Mouse (Mus musculus): ENCODE data around the gene Wdr90. TPM values are rescaled to one million over a fixed set of nuclear protein-coding genes. Genes with fewer than 3 reads are reported as not detected.

Gene Wdr90
- polyA plus RNA-seq, 1 experiment from 2014 or later = 38.2 TPM

GRCm38 (mm10) chr17:25883268-25883667 is 22.0 kb upstream of the Wdr90 start:
- H3K9me3 ChIP-seq = no peaks in the 10 kb centered on the region
- WGBS = 88% methylated on average over 8 of the region's 8 CpGs
- H3K4me1 ChIP-seq = peaks cover 28% of the 10 kb centered on the region
- no peaks in the 10 kb centered on the region for H3K27me3 ChIP-seq
- H3K4me3 ChIP-seq (replicated peaks) = no peak overlapping the region
- ATAC-seq (ENCODE audit: low FRiP score) = no peak
- H3K9ac ChIP-seq = no peak overlapping the region
- H3K4me2 ChIP-seq = no peak overlapping the region
- H3K27ac ChIP-seq = no peak overlapping the region
- peaks cover 52% of the 10 kb centered on the region for H3K36me3 ChIP-seq (replicated peaks)

DNA sequence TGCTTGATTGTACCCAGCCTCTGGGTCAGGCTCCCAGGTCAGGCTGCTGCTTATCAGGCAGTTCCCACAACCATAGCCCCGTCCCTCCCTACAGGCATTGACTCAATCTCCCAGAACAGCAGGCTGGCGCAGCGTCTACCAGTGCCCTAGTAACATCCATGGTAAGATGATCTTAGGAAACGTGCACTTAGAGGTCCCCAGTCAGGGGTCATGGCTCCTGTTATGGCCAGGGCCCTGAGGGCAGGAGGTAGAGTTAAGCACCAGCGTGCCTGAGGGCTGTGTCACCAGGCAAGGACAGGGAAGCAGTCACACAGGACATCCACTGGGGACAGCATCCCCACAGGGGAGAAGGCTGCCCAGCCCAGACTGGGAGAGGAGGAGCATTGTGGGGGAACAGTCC is 21.0 kb upstream of the Wdr90 start:
- H3K4me1 ChIP-seq = peaks cover 28% of the 10 kb centered on the region
- peaks cover 52% of the 10 kb centered on the region for H3K36me3 ChIP-seq (replicated peaks)
- no peak overlapping the region for H3K4me2 ChIP-seq
- H3K4me3 ChIP-seq (replicated peaks) = no peak overlapping the region
- no peaks in the 10 kb centered on the region for H3K9me3 ChIP-seq
- H3K27ac ChIP-seq = no peak overlapping the region
- H3K9ac ChIP-seq = no peak overlapping the region; the same call in 1 of the 2 replicates
- no peak for ATAC-seq (ENCODE audit: low FRiP score)
- WGBS = 40% methylated on average over 5 of the region's 5 CpGs
- H3K27me3 ChIP-seq = no peaks in the 10 kb centered on the region

GRCm38 (mm10) chr17:25881691-25882090 is 20.4 kb upstream of the Wdr90 start:
- Histone ChIP-seq H3K36me3 (replicated peaks) (peaks cover 52% of the 10 kb centered on the region), H3K9ac (peak overlapping the region; percentile 12), H3K27ac (peak overlapping the region; percentile 64), H3K27me3 (no peaks in the 10 kb centered on the region), H3K9me3 (no peaks in the 10 kb centered on the region), H3K4me1 (peaks cover 33% of the 10 kb centered on the region), H3K4me3 (replicated peaks) (no peak overlapping the region), H3K4me2 (no peak overlapping the region)
- 29% methylated on average over 4 of the region's 4 CpGs for WGBS
- no peak for ATAC-seq (ENCODE audit: low FRiP score)

DNA sequence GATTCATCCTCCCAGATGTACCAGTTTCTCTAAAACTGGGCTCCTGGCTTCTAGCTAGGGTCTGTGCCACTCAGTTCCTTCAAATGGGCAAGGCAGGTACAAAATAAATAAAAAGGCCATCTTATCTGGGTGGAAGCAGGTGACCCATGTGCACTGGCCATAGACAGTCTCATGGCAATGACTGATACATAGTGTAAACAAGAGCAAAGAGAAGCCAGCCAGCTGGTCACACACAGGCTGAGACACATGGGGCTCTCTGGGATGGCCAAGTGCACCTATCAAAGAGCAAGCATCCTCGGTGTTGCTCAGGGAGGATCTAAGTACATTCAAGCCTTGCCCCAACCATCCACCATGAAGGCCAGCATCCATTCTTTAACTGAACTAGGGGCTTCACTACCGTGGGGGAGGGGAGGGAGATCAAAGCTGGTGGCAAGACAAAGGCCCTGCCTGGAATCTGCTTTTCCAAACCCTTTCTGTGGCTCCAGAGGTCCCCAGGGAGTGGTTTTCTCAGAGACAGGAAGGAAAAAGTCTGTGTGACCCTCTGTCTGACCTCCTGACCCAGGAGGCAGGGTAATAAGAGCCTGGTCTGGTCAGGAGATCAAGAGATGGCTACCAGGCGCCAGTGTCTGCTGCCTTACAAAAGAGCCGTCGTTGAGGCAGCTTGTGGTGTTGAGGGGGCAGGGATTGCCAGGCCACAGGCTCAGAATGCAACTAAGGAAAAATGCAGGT is 19.8 kb upstream of the Wdr90 start:
- 5% methylated on average over 5 of the region's 5 CpGs for WGBS
- no peak for ATAC-seq (ENCODE audit: low FRiP score)
- Histone ChIP-seq H3K4me2 (no peak overlapping the region), H3K36me3 (replicated peaks) (peaks cover 52% of the 10 kb centered on the region), H3K4me1 (peaks cover 39% of the 10 kb centered on the region), H3K9me3 (no peaks in the 10 kb centered on the region), H3K9ac (peak overlapping the region; percentile 12; the same call in 1 of the 2 replicates), H3K4me3 (replicated peaks) (no peak overlapping the region), H3K27ac (peak overlapping the region; percentile 64), H3K27me3 (no peaks in the 10 kb centered on the region)

- H3K27ac ChIP-seq = peak within 1 kb of the TSS; percentile 64
- no peaks in the 10 kb centered on the region for H3K9me3 ChIP-seq
- 30% methylated on average over 5 of the region's 5 CpGs for WGBS
- peak within 1 kb of the TSS; percentile 12 for H3K9ac ChIP-seq
- H3K4me3 ChIP-seq (replicated peaks) = no peak within 1 kb of the TSS
- ATAC-seq (ENCODE audit: low FRiP score) = no peak
- H3K27me3 ChIP-seq = no peaks in the 10 kb centered on the region
- H3K4me2 ChIP-seq = no peak within 1 kb of the TSS
- H3K36me3 ChIP-seq (replicated peaks) = peaks cover 52% of the 10 kb centered on the region
- H3K4me1 ChIP-seq = peaks cover 43% of the 10 kb centered on the region
Observed at GRCm38 (mm10) chr17:25880196-25880910, 19.1 kb upstream of the Wdr90 start, which contains the start of gene Wfikkn1. Gene Wfikkn1, minus strand, starts transcription at chr17:25880858.

DNA sequence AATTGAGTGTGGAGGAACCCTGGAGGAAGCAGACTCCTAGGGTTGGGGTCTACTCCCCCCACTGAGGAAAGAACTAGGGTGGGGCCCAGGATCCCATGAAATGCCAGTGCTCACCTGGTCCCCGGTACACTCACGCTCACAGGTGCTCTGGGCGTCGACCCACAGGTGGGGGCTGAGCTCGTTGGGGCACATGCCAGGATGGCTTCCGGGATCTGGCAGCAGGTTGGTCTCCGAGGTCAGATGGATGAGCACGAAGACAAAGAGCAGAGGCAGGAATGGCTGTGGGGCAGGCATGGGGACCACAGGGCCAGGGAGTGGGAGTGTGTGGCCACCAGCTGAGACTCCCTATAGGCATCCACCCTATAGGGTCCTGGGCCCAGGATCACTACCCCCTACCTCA is 18.4 kb upstream of the Wdr90 start:
- peaks cover 51% of the 10 kb centered on the region for H3K36me3 ChIP-seq (replicated peaks)
- no peaks in the 10 kb centered on the region for H3K9me3 ChIP-seq
- no peaks in the 10 kb centered on the region for H3K27me3 ChIP-seq
- WGBS = 79% methylated on average over 8 of the region's 8 CpGs
- H3K9ac ChIP-seq = no peak overlapping the region
- H3K4me3 ChIP-seq (replicated peaks) = no peak overlapping the region
- no peak overlapping the region for H3K27ac ChIP-seq
- no peak for ATAC-seq (ENCODE audit: low FRiP score)
- no peak overlapping the region for H3K4me2 ChIP-seq
- H3K4me1 ChIP-seq = peaks cover 43% of the 10 kb centered on the region

- Histone ChIP-seq H3K4me1 (peaks cover 46% of the 10 kb centered on the region), H3K9ac (no peak overlapping the region), H3K36me3 (replicated peaks) (peaks cover 46% of the 10 kb centered on the region), H3K27ac (no peak overlapping the region), H3K4me2 (no peak overlapping the region), H3K27me3 (no peaks in the 10 kb centered on the region), H3K9me3 (no peaks in the 10 kb centered on the region), H3K4me3 (replicated peaks) (no peak overlapping the region)
- WGBS = 45% methylated on average over 4 of the region's 4 CpGs
- no peak for ATAC-seq (ENCODE audit: low FRiP score)
Observed at GRCm38 (mm10) chr17:25879261-25879660, 18.0 kb upstream of the Wdr90 start.

- WGBS = 87% methylated on average over 19 of the region's 19 CpGs
- peaks cover 40% of the 10 kb centered on the region for H3K36me3 ChIP-seq (replicated peaks)
- H3K27me3 ChIP-seq = no peaks in the 10 kb centered on the region
- no peak overlapping the region for H3K4me3 ChIP-seq (replicated peaks)
- ATAC-seq (ENCODE audit: low FRiP score) = no peak
- H3K9me3 ChIP-seq = no peaks in the 10 kb centered on the region
- H3K4me2 ChIP-seq = no peak overlapping the region
- peaks cover 51% of the 10 kb centered on the region for H3K4me1 ChIP-seq
- H3K9ac ChIP-seq = no peak overlapping the region
- no peak overlapping the region for H3K27ac ChIP-seq
Observed at GRCm38 (mm10) chr17:25878611-25879180, 17.4 kb upstream of the Wdr90 start.

DNA sequence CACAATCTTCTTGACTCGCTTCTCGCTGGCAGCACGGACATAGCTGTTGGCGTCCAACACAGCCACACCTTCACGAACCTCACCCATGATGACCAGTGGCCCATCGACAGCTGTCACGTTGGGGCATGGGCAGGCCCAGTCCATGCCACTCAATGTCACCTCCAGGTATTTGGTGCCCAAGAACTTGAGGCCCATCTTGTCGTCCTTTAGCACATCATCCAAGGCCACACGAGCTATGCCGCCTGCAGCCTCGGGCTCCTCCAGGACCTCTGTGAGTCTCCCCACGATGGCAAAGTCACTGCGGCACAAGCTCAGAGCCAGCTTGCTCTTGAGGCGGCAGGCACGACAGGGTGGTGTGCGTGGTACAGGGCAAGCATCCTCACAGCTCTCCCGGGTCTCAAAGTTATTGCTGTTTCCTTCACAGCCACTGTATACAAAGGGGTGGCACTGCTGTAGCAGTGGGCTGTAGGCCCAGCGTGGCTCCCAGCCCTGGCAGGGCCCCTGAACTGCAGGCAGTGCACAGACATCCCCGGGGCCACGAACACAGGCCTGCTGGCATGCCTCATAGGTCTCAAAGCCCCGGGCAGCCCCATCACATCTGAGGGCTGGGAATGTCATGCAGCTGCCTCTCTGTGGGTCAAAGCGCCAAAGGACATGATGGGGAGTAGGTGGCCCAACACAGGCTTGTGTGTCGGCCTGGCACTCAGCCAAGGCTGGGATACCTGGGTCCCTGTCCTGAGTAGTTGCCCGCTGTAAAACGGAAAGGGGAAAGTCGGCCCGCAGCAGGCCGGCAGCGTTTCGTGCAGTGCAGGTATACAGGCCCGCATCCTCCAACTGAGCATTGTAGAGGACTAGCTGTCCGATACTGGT is 16.7 kb upstream of the Wdr90 start:
- 95% methylated on average over 32 of the region's 32 CpGs for WGBS
- H3K27me3 ChIP-seq = no peaks in the 10 kb centered on the region
- no peak overlapping the region for H3K4me2 ChIP-seq
- H3K27ac ChIP-seq = no peak overlapping the region
- no peak overlapping the region for H3K4me3 ChIP-seq (replicated peaks)
- H3K9ac ChIP-seq = no peak overlapping the region
- no peak for ATAC-seq (ENCODE audit: low FRiP score)
- no peaks in the 10 kb centered on the region for H3K9me3 ChIP-seq
- H3K4me1 ChIP-seq = peaks cover 52% of the 10 kb centered on the region
- peaks cover 33% of the 10 kb centered on the region for H3K36me3 ChIP-seq (replicated peaks)

GRCm38 (mm10) chr17:25877025-25877424 is 15.7 kb upstream of the Wdr90 start:
- Histone ChIP-seq H3K9me3 (no peaks in the 10 kb centered on the region), H3K27ac (no peak overlapping the region), H3K9ac (no peak overlapping the region), H3K27me3 (no peaks in the 10 kb centered on the region), H3K4me2 (peak overlapping the region; percentile 96; the same call in 1 of the 2 replicates), H3K4me1 (peaks cover 46% of the 10 kb centered on the region), H3K4me3 (replicated peaks) (no peak overlapping the region), H3K36me3 (replicated peaks) (peaks cover 23% of the 10 kb centered on the region)
- 95% methylated on average over 3 of the region's 3 CpGs for WGBS
- ATAC-seq (ENCODE audit: low FRiP score) = no peak

- Histone ChIP-seq H3K4me3 (replicated peaks) (peak overlapping the region; percentile 61), H3K27ac (peak overlapping the region; percentile 91; the same call in 1 of the 2 replicates), H3K27me3 (no peaks in the 10 kb centered on the region), H3K9ac (peak overlapping the region; percentile 75), H3K4me1 (peaks cover 42% of the 10 kb centered on the region), H3K36me3 (replicated peaks) (peaks cover 22% of the 10 kb centered on the region), H3K4me2 (peak overlapping the region; percentile 96), H3K9me3 (no peaks in the 10 kb centered on the region)
- no peak for ATAC-seq (ENCODE audit: low FRiP score)
- 64% methylated on average over 10 of the region's 10 CpGs for WGBS
Observed at GRCm38 (mm10) chr17:25876347-25876915, 15.1 kb upstream of the Wdr90 start.
